Mouse (Mus musculus): Measurements from ENCODE around the gene Zfp14. TPM values are rescaled to one million over a fixed set of nuclear protein-coding genes. Genes with fewer than 3 reads are reported as not detected.

Gene Zfp14
- polyA plus RNA-seq, 1 experiment from 2014 or later, result 9.4 TPM

GRCm38 (mm10) chr7:29992698-29993097, 58.5 kb downstream of the Zfp14 start:
- H3K9me3 ChIP-seq, result no peaks in the 10 kb centered on the region
- H3K36me3 ChIP-seq, result peaks cover 78% of the 10 kb centered on the region
- H3K4me2 ChIP-seq, result no peak overlapping the region
- no peaks in the 10 kb centered on the region for H3K4me1 ChIP-seq (replicated peaks)
- ATAC-seq (ENCODE audit: low FRiP score), result no peak
- H3K27me3 ChIP-seq, result no peaks in the 10 kb centered on the region
- 93% methylated on average over 8 of the region's 8 CpGs for WGBS
- no peak overlapping the region for H3K9ac ChIP-seq
- H3K27ac ChIP-seq, result no peak overlapping the region
- no peak overlapping the region for H3K4me3 ChIP-seq

- Histone ChIP-seq H3K36me3 (peaks cover 62% of the 10 kb centered on the region), H3K27ac (no peak overlapping the region), H3K4me1 (replicated peaks) (peaks cover 8% of the 10 kb centered on the region), H3K4me3 (no peak overlapping the region), H3K27me3 (no peaks in the 10 kb centered on the region), H3K4me2 (no peak overlapping the region), H3K9ac (no peak overlapping the region; the same call in 1 of the 2 replicates), H3K9me3 (no peaks in the 10 kb centered on the region)
- WGBS, result 89% methylated on average over 11 of the region's 11 CpGs
- no peak for ATAC-seq (ENCODE audit: low FRiP score)
Measured at GRCm38 (mm10) chr7:29989031-29989430, 62.1 kb downstream of the Zfp14 start.

DNA sequence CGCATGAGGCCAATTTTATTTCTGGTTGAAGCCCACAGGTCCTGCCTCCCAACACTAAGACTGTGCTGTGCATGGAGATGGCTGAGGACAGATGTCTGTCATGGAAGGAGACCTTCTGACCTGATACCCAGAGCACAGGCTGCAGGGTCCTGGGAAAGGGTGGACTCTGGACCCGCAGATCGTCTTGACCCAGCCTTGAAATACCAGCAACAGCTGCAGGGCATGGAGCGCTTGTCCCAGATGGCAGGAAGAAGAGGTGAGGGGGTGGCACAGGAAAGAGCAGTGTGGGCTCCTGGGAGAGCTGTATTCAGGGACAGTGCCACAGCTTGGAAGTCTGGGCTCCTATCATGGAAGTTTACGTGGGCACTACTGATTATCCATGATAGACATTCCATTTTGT, 63.6 kb downstream of the Zfp14 start:
- peaks cover 50% of the 10 kb centered on the region for H3K36me3 ChIP-seq
- no peak overlapping the region for H3K4me3 ChIP-seq
- peaks cover 16% of the 10 kb centered on the region for H3K4me1 ChIP-seq (replicated peaks)
- no peak overlapping the region for H3K4me2 ChIP-seq
- no peak for ATAC-seq (ENCODE audit: low FRiP score)
- H3K27me3 ChIP-seq, result no peaks in the 10 kb centered on the region
- no peak overlapping the region for H3K27ac ChIP-seq
- WGBS, result 94% methylated on average over 5 of the region's 5 CpGs
- H3K9me3 ChIP-seq, result no peaks in the 10 kb centered on the region
- H3K9ac ChIP-seq, result no peak overlapping the region

Small RNA genes within 50 kb of the gene (microRNA-seq; reads per million reads assigned to microRNA genes)
- gene Gm23368, result not detected

Other genes with a start within 250 kb of the Zfp14 start
- gene Zfp790, start 235.3 kb downstream of the Zfp14 start, polyA plus RNA-seq (2015; fragmentation: Nextera tagmentation; extraction: Ambion mirVana), result 28.6 and 30.0 TPM in 2 replicates
- gene Zfp940, start 197.7 kb downstream of the Zfp14 start, polyA plus RNA-seq (2015; fragmentation: Nextera tagmentation; extraction: Ambion mirVana), result 12.4 and 13.0 TPM in 2 replicates
- gene Zfp420, start 191.4 kb downstream of the Zfp14 start, polyA plus RNA-seq (2015; fragmentation: Nextera tagmentation; extraction: Ambion mirVana), result 18.2 and 18.9 TPM in 2 replicates
- gene Zfp27, start 144.8 kb downstream of the Zfp14 start, polyA plus RNA-seq (2015; fragmentation: Nextera tagmentation; extraction: Ambion mirVana), result 15.1 and 15.2 TPM in 2 replicates
- gene Zfp383, start 143.2 kb downstream of the Zfp14 start, polyA plus RNA-seq (2015; fragmentation: Nextera tagmentation; extraction: Ambion mirVana), result 8.5 and 8.6 TPM in 2 replicates
- gene Zfp74, start 97.3 kb downstream of the Zfp14 start, polyA plus RNA-seq (2015; fragmentation: Nextera tagmentation; extraction: Ambion mirVana), result 17.5 and 18.4 TPM in 2 replicates
- gene Zfp568, start 67.4 kb downstream of the Zfp14 start, polyA plus RNA-seq (2015; fragmentation: Nextera tagmentation; extraction: Ambion mirVana), result 5.5 and 8.0 TPM in 2 replicates
- 12.8 and 12.9 TPM in 2 replicates for gene Zfp82, start 21.5 kb upstream of the Zfp14 start, polyA plus RNA-seq (2015; fragmentation: Nextera tagmentation; extraction: Ambion mirVana)
- 1.5 and 1.6 TPM in 2 replicates for gene Gm26920, start 39.0 kb upstream of the Zfp14 start, polyA plus RNA-seq (2015; fragmentation: Nextera tagmentation; extraction: Ambion mirVana)
- gene Zfp566, start 39.1 kb upstream of the Zfp14 start, polyA plus RNA-seq (2015; fragmentation: Nextera tagmentation; extraction: Ambion mirVana), result 19.2 and 19.6 TPM in 2 replicates
- 95.2 and 108 TPM in 2 replicates for gene Zfp260, start 43.4 kb upstream of the Zfp14 start, polyA plus RNA-seq (2015; fragmentation: Nextera tagmentation; extraction: Ambion mirVana)
- 17.5 and 19.8 TPM in 2 replicates for gene Zfp382, start 70.6 kb upstream of the Zfp14 start, polyA plus RNA-seq (2015; fragmentation: Nextera tagmentation; extraction: Ambion mirVana)
- gene Zfp146, start 118.4 kb upstream of the Zfp14 start, polyA plus RNA-seq (2015; fragmentation: Nextera tagmentation; extraction: Ambion mirVana), result 17.5 and 18.6 TPM in 2 replicates
- 4.5 and 8.0 TPM in 2 replicates for gene Cox7a1, start 132.8 kb upstream of the Zfp14 start, polyA plus RNA-seq (2015; fragmentation: Nextera tagmentation; extraction: Ambion mirVana)
- gene Capns1, start 147.4 kb upstream of the Zfp14 start, polyA plus RNA-seq (2015; fragmentation: Nextera tagmentation; extraction: Ambion mirVana), result 68.1 and 78.1 TPM in 2 replicates
- gene Polr2i, start 180.6 kb upstream of the Zfp14 start, polyA plus RNA-seq (2015; fragmentation: Nextera tagmentation; extraction: Ambion mirVana), result 174 and 175 TPM in 2 replicates
- 383 and 390 TPM in 2 replicates for gene Tbcb, start 180.9 kb upstream of the Zfp14 start, polyA plus RNA-seq (2015; fragmentation: Nextera tagmentation; extraction: Ambion mirVana)
- not detected in 2 replicates for gene Ovol3, start 184.3 kb upstream of the Zfp14 start, polyA plus RNA-seq (2015; fragmentation: Nextera tagmentation; extraction: Ambion mirVana)
- gene Thap8, start 228.7 kb upstream of the Zfp14 start, polyA plus RNA-seq (2015; fragmentation: Nextera tagmentation; extraction: Ambion mirVana), result 0.43 and 0.66 TPM in 2 replicates
- gene Wdr62, start 229.0 kb upstream of the Zfp14 start, polyA plus RNA-seq (2015; fragmentation: Nextera tagmentation; extraction: Ambion mirVana), result 3.1 and 4.3 TPM in 2 replicates
- 84.2 and 90.1 TPM in 2 replicates for gene Clip3, start 240.3 kb upstream of the Zfp14 start, polyA plus RNA-seq (2015; fragmentation: Nextera tagmentation; extraction: Ambion mirVana)

Data from hindbrain, embryonic 13.5 days (tissue).